Mouse (Mus musculus) lung, postnatal 0 days (tissue): ENCODE measurements at regions not wholly inside any gene's neighbourhood (a gene's known extent, or its start where the extent isn't known, plus 50 kb on each side); places are given as distances from the start of the nearest gene placed in this dataset.

Experiments
- CTCF ChIP-seq: IDR thresholded peaks from 2 replicates; pipeline ENCODE4 v1.5.1; 2016; ENCODE audit warnings: antibody characterized with exemption, mild to moderate bottlenecking
- EP300 ChIP-seq: IDR thresholded peaks from 2 replicates; pipeline ENCODE4 v1.6.1; 2016; ENCODE audit warnings: antibody characterized with exemption, mild to moderate bottlenecking, control low read depth

DNA sequence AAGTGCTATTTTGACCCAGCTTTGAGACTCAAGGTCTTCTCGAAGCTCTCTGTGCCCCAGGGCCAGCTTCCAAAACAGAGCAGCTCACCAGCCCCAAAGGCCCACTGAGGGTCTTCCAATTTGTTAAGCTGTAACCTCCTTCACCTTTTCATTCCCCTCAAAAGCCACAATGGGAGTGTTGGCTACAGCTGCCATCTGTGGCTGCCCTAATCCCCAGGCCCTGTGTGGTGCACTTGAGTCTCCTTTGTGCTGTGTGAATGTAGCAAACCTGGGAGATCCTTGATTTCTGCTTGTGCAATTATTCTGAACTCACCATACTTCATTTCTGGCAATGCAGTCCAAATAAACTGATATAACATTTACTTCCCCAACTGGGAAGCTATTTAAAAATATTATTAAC is 287.8 kb downstream of the Wdr20rt start:
- no peak for TF ChIP-seq CTCF
- TF ChIP-seq EP300, result no peak
